Mouse (Mus musculus) heart, adult 2 months (tissue): ENCODE data around the gene Ap5z1. TPM values are rescaled to one million over a fixed set of nuclear protein-coding genes. Genes with fewer than 3 reads are reported as not detected.

Source experiments
- DNase-seq, 2 experiments: peaks; one replicate each; pipeline ENCODE4 v3.0.0; 2021
- H3K27ac ChIP-seq: fragments of 200-600 bp; 2 replicates; pipeline ENCODE4 v1.8.1; 2022
- H3K27me3 ChIP-seq: fragments of 200-500 bp; 2 replicates; pipeline ENCODE4 v1.6.1; 2012; ENCODE audit warnings: mild to moderate bottlenecking, low read length, inconsistent platforms, mixed read lengths; ENCODE audit not compliant: control insufficient read depth, insufficient read depth
- H3K36me3 ChIP-seq: fragments of 200-500 bp; 2 replicates; pipeline ENCODE4 v1.6.1; 2012; ENCODE audit warnings: low read length, inconsistent platforms; ENCODE audit not compliant: control insufficient read depth, insufficient read depth
- H3K4me1 ChIP-seq: fragments of 200-500 bp; 2 replicates; pipeline ENCODE4 v1.6.1; 2011; ENCODE audit warnings: low read length; ENCODE audit not compliant: control insufficient read depth, insufficient read depth
- H3K4me3 ChIP-seq: fragments of 200-600 bp; 2 replicates; pipeline ENCODE4 v1.8.1; 2022
- H3K79me2 ChIP-seq: fragments of 200-500 bp; replicated peaks from 2 replicates; pipeline ENCODE4 v1.6.1; 2012; ENCODE audit warnings: mild to moderate bottlenecking, inconsistent platforms, low read length, moderate library complexity, mixed read lengths; ENCODE audit not compliant: control insufficient read depth, insufficient read depth
- H3K9ac ChIP-seq: fragments of 200-500 bp; 2 replicates; pipeline ENCODE4 v1.6.1; 2012; ENCODE audit warnings: low read depth, mild to moderate bottlenecking, control low read depth, inconsistent platforms, low read length, mixed read lengths
- CTCF ChIP-seq: fragments of 200-600 bp; IDR thresholded peaks from 2 replicates; pipeline ENCODE4 v1.8.1; 2022; ENCODE audit warnings: antibody characterized with exemption, mild to moderate bottlenecking, moderate library complexity
- EP300 ChIP-seq: fragments of 200-500 bp; IDR thresholded peaks from 2 replicates; pipeline ENCODE4 v1.6.1; 2011; ENCODE audit warnings: low read depth, low read length, control low read depth; ENCODE audit not compliant: insufficient read depth
- POLR2A ChIP-seq: fragments of 200-500 bp; IDR thresholded peaks from 2 replicates; pipeline ENCODE4 v1.6.1; 2011; ENCODE audit warnings: mild to moderate bottlenecking, low read depth, low read length, control low read depth; ENCODE audit not compliant: insufficient read depth
- WGBS: fragments of 180-500 bp; shearing (Covaris S2); methylation state at CpG from one replicate; pipeline ENCODE4 v1.1.7; 2018; 5-methylcytosine and 5-hydroxymethylcytosine counted together
- intact Hi-C: fragments of 180-260 bp; cut with DNase I; formaldehyde crosslinking; loops from one replicate; pipeline ENCODE4 v1.15.1; 2025
- polyA plus RNA-seq: library from polyadenylated mRNA; depleted of rRNA; stranded (reverse); fragments of >200 nt; gene quantifications from 2 replicates; pipeline ENCODE4 v1.2.3, GENCODE M21; 2012
- total RNA-seq, 2 experiments: library from RNA; stranded (reverse); gene quantifications; 2 replicates each; pipeline ENCODE4 v1.2.3; 2021

Gene Ap5z1
- total and polyA plus RNA-seq, 3 experiments: 5.4 to 23.6 (median 6.4) TPM

GRCm38 (mm10) chr5:142475669-142476068 lies 11.9 kb downstream of the Ap5z1 start:
- intact Hi-C loops: no loop called here
- Histone ChIP-seq H3K9ac (no peak overlapping the region), H3K79me2 (no peaks in the 10 kb centered on the region), H3K27ac (no peak overlapping the region), H3K27me3 (no peaks in the 10 kb centered on the region), H3K4me1 (no peaks in the 10 kb centered on the region), H3K4me3 (no peak overlapping the region), H3K36me3 (no peaks in the 10 kb centered on the region)
- DNase-seq: no peak
- WGBS: 71% methylated on average over 7 of the region's 7 CpGs
- TF ChIP-seq CTCF (no peak), POLR2A (no peak), EP300 (no peak)

- Histone ChIP-seq H3K27ac (no peak overlapping the region), H3K4me1 (no peaks in the 10 kb centered on the region), H3K4me3 (no peak overlapping the region), H3K36me3 (no peaks in the 10 kb centered on the region), H3K27me3 (no peaks in the 10 kb centered on the region), H3K79me2 (no peaks in the 10 kb centered on the region), H3K9ac (no peak overlapping the region)
- intact Hi-C loops: no loop called here
- TF ChIP-seq EP300 (no peak), CTCF (no peak), POLR2A (no peak)
- DNase-seq: no peak
- 67% methylated on average over 12 of the region's 12 CpGs for WGBS
Observed at GRCm38 (mm10) chr5:142477346-142477745, 13.6 kb downstream of the Ap5z1 start.

GRCm38 (mm10) chr5:142477866-142478615 lies 14.3 kb downstream of the Ap5z1 start:
- WGBS: 81% methylated on average over 5 of the region's 5 CpGs
- TF ChIP-seq CTCF: no peak
- no peak for TF ChIP-seq EP300
- TF ChIP-seq POLR2A: no peak
- H3K9ac ChIP-seq: no peak overlapping the region
- no peaks in the 10 kb centered on the region for H3K79me2 ChIP-seq
- DNase-seq: no peak
- intact Hi-C loops: loop anchor here (1.0 to 2.0 kb wide), 2 partner anchors 143 to 240 kb away; no protein-coding TSS in a partner anchor
- no peak overlapping the region for H3K4me3 ChIP-seq
- no peaks in the 10 kb centered on the region for H3K27me3 ChIP-seq
- no peaks in the 10 kb centered on the region for H3K4me1 ChIP-seq
- H3K36me3 ChIP-seq: no peaks in the 10 kb centered on the region
- H3K27ac ChIP-seq: no peak overlapping the region

- TF ChIP-seq POLR2A (0 out of 2 replicates have a peak, but pooled peaks have one; percentile 14), EP300 (0 out of 2 replicates have a peak, but pooled peaks have one; percentile 41), CTCF (peak; percentile 94)
- peak; percentile 75 to 86 for DNase-seq
- Histone ChIP-seq H3K79me2 (no peaks in the 10 kb centered on the region), H3K27me3 (no peaks in the 10 kb centered on the region), H3K9ac (peak overlapping the region; percentile 33; the same call in 1 of the 2 replicates), H3K4me3 (peak overlapping the region; percentile 19; the same call in 1 of the 2 replicates), H3K4me1 (no peaks in the 10 kb centered on the region), H3K27ac (no peak overlapping the region), H3K36me3 (no peaks in the 10 kb centered on the region)
- 27% methylated on average over 17 of the region's 17 CpGs for WGBS
- intact Hi-C loops: loop anchor here (1.0 to 2.0 kb wide), 3 partner anchors 71 to 239 kb away; no protein-coding TSS in a partner anchor
Observed at GRCm38 (mm10) chr5:142478829-142479435, 15.2 kb downstream of the Ap5z1 start.

DNA sequence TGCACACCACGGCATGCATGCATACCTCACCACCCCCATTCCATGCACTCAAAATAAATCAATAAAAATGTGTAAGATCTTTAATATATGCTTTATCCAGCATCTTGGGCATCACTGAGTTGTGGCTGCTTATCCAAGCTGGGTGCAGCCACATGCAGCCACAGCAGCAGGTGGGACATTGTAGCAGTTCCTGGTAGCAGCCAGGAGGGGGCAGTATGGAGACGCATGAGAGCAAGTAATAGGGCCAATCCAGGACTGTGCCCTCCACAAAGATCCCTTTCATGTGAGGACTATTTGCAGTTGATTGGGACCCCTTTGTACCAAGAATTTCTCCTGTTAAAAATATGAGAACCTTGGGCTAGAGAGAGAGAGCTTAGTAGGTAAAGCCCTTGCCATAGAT lies 18.8 kb downstream of the Ap5z1 start:
- no peak overlapping the region for H3K4me3 ChIP-seq
- H3K9ac ChIP-seq: no peak overlapping the region
- intact Hi-C loops: no loop called here
- H3K27ac ChIP-seq: no peak overlapping the region
- DNase-seq: no peak
- no peaks in the 10 kb centered on the region for H3K79me2 ChIP-seq
- H3K4me1 ChIP-seq: no peaks in the 10 kb centered on the region
- TF ChIP-seq CTCF (peak; percentile 74), POLR2A (no peak)
- WGBS: 57% methylated on average over 2 of the region's 2 CpGs
- H3K27me3 ChIP-seq: no peaks in the 10 kb centered on the region
- H3K36me3 ChIP-seq: no peaks in the 10 kb centered on the region

DNA sequence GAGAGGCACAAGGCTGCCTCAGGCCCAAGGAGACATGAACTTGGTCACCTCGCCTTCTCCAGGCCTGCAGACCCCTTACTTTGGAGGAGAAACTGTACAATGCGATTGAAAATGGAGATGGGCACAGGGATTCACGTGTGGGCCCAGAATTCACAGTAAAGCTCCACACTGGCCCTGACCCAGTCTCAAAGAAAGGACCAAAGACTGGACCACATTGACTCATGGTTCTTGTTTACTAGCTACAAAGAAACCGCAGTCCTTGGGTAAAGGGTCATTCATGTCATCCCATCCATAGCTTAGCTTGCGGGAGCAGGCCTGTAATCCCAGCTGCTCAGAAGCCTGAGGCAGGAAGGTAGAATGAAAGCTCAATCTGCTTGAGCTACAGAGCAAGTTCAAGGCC lies 19.8 kb downstream of the Ap5z1 start:
- Histone ChIP-seq H3K27me3 (no peaks in the 10 kb centered on the region), H3K79me2 (no peaks in the 10 kb centered on the region), H3K9ac (no peak overlapping the region), H3K27ac (no peak overlapping the region), H3K36me3 (no peaks in the 10 kb centered on the region), H3K4me1 (no peaks in the 10 kb centered on the region), H3K4me3 (no peak overlapping the region)
- intact Hi-C loops: no loop called here
- DNase-seq: no peak
- 93% methylated on average over 5 of the region's 5 CpGs for WGBS
- no peak for TF ChIP-seq CTCF
- TF ChIP-seq EP300: no peak
- TF ChIP-seq POLR2A: no peak
